Mouse (Mus musculus): ENCODE measurements around the gene Znfx1.
A peak's percentile ranks its signal among the peaks of the same experiment; 100 is the strongest.

Znfx1 gene

DNA sequence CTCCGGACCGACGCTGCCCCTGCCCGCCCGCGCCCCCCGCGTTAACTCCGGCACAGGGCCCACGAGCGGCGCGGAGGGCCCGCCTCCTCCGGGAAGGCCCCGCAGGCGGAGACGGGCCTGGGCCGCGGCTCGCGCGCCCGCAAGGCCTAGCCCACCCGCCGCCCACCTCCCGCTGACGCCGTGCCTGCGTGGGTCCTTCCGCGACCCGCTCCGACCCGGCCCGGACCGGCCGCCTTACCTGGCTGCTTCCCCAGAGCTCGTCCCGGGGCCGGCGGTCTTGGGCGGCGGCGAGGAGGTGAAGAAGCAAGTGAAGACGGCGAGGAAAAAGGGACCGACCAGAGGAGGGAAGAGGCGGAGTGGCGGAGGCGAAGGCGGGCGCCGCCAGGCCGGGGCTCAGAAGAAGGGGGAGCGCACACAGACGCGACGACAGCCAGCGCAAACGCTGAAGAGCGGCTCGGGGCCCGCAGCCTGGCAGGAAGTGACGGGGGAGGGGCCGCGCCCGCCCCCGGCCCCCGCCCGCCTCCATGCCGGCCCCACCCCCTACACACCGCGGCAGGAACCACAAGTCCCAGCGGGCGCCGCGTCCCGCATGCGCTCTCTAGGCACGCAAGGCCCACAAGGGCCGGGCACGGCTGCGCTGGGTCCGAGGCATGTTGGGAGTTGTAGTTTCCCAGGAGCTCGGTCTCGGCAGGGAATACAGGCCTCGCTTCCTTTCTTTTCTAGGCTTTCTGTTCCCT lies 66.9 kb downstream of the Znfx1 start, which contains the start of gene Stau1:
Gene Stau1 (minus strand): TSS at position 504 of the 737 bp plus-strand sequence.
- peak; percentile 97 for DNase-seq (ENCODE audit: low read depth, low spot score)

DNA sequence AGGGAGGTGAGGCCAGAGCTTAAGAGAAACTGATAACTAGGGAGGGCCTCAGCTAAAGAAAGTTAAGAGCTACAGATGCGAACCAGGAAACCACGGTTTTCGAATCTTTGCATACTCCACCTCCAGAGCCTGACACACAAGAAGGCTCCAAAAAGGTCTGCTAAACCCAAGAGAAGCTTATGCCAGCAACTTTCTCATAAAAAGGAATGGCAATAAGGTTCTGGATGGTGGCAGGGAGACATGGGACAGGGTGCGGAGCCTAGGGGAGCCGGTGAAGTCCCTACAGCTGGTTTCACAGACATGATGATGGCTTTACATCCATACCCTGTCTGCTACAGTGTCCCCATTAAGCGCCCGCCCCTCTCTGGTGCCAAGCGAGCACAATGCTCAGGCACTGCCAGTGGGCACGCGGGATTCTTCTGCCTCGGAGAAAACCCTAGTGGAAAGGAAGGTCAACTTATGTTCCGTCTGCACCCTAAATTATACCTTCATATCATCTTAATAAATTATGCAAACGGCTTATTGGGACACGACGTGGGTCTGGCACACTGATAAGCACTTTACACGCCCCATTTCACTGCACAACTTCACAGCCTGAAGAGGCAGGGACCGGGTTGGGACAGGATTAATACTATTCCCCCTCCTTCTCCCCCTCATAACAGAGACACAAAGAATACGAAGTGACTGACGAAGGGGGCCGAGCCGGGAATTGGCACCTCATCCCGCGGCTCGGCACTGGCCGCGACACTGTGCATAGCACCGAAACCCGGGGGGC lies 67.6 kb downstream of the Znfx1 start:
- peak; percentile 52 for DNase-seq (ENCODE audit: low read depth, low spot score)

DNA sequence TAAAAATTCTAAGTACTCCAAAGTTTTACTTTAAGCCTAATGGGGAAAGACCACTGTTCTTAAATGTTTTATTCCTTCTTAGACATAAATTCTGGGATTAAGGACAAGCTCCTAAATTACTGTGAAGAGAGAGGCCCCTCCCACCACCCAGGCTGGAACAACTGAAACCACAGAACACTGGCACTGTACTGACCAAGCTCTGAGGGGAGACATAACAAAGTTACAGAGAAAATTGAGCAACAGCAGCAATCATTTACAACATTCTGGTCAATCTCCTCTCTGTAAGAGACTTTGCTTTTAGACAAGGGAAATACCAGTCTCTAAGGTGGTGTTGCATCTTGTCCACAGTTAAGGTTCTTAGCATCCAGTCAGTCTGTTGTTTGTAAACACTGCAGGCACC lies 70.9 kb downstream of the Znfx1 start:
- no peak for DNase-seq (ENCODE audit: low read depth, low spot score)

DNA sequence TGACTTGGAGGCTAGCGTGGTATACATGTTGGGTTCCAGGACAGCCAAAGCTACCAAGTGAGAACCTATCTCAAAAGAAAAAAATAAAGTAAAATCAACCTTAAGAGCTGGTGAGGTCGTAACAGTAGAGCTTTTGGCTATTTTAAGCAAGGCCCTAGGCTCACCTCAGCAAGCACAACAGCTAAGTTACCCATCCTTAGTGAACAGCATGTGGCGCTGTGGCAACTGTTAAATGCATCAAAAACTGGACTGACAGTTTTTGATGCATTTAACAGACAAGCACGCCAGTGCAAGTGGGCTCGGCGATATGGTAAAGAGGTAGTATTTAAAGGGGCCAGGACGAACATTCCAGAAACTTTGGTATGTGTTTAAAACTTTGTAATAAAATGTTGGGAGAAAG lies 72.0 kb downstream of the Znfx1 start:
- no peak for DNase-seq (ENCODE audit: low read depth, low spot score)
